Mouse (Mus musculus) embryo, embryonic 9.5 days (tissue): ENCODE results near the gene Obscn.
"Not testable (repeated sequence)": the region's sequence is repeated elsewhere in the genome, so short reads cannot be mapped to it uniquely, and the experiment has no call there.

ENCODE experiments used
- DNase-seq: peaks from one replicate; pipeline ENCODE4 v3.0.0-alpha.2; 2017; ENCODE audit errors: extremely low spot score

Obscn gene

GRCm38 (mm10) chr11:58961364-58962177 lies 174.6 kb downstream of the Obscn start:
- no peak for DNase-seq

GRCm38 (mm10) chr11:58959921-58960465 lies 176.2 kb downstream of the Obscn start:
- peak; percentile 85 for DNase-seq

- DNase-seq = no peak
Observed at GRCm38 (mm10) chr11:58959186-58959825, 176.9 kb downstream of the Obscn start.

GRCm38 (mm10) chr11:58958536-58958935 lies 177.7 kb downstream of the Obscn start:
- DNase-seq = no peak

GRCm38 (mm10) chr11:58957226-58957914 lies 178.8 kb downstream of the Obscn start:
- no peak for DNase-seq

- DNase-seq = no peak
Observed at GRCm38 (mm10) chr11:58955868-58956257, 180.3 kb downstream of the Obscn start.

- peak; percentile 37 for DNase-seq
Observed at GRCm38 (mm10) chr11:58955143-58955867, 180.9 kb downstream of the Obscn start.

GRCm38 (mm10) chr11:58954420-58955142 lies 181.6 kb downstream of the Obscn start, which contains the start of the genes Hist3h2a and Trim17:
TSS of gene Hist3h2a (plus strand) at chr11:58954685.
TSS of gene Trim17 (plus strand) at chr11:58954685.
- DNase-seq = peak; percentile 92

GRCm38 (mm10) chr11:58954170-58954419 lies 182.1 kb downstream of the Obscn start:
- not testable (repeated sequence) for DNase-seq

- peak; percentile 57 for DNase-seq
Observed at GRCm38 (mm10) chr11:58953351-58954169, 182.6 kb downstream of the Obscn start.

- DNase-seq = no peak
Observed at GRCm38 (mm10) chr11:58951210-58951609, 185.0 kb downstream of the Obscn start.

- peak; percentile 56 for DNase-seq
Observed at GRCm38 (mm10) chr11:58949480-58950431, 186.4 kb downstream of the Obscn start.

GRCm38 (mm10) chr11:58948542-58949479 lies 187.4 kb downstream of the Obscn start, which contains the start of gene Hist3h2ba:
TSS of gene Hist3h2ba (plus strand) at chr11:58948920.
- peak; percentile 77 for DNase-seq

GRCm38 (mm10) chr11:58947798-58948528 lies 188.2 kb downstream of the Obscn start:
- no peak for DNase-seq

GRCm38 (mm10) chr11:58947306-58947705 lies 188.9 kb downstream of the Obscn start:
- DNase-seq = no peak
